Mouse (Mus musculus) megakaryocyte, embryonic 14.5 days (primary cell): ENCODE data around the gene Papola.

Source experiments
- FLI1 ChIP-seq: IDR thresholded peaks from 2 replicates; pipeline ENCODE4 v1.6.1; 2012; ENCODE audit warnings: low read length, inconsistent platforms, mixed read lengths
- GATA1 ChIP-seq: IDR thresholded peaks from 3 replicates; pipeline ENCODE4 v1.6.1; 2012; ENCODE audit warnings: mixed read lengths, low read length, inconsistent platforms, borderline replicate concordance

DNA sequence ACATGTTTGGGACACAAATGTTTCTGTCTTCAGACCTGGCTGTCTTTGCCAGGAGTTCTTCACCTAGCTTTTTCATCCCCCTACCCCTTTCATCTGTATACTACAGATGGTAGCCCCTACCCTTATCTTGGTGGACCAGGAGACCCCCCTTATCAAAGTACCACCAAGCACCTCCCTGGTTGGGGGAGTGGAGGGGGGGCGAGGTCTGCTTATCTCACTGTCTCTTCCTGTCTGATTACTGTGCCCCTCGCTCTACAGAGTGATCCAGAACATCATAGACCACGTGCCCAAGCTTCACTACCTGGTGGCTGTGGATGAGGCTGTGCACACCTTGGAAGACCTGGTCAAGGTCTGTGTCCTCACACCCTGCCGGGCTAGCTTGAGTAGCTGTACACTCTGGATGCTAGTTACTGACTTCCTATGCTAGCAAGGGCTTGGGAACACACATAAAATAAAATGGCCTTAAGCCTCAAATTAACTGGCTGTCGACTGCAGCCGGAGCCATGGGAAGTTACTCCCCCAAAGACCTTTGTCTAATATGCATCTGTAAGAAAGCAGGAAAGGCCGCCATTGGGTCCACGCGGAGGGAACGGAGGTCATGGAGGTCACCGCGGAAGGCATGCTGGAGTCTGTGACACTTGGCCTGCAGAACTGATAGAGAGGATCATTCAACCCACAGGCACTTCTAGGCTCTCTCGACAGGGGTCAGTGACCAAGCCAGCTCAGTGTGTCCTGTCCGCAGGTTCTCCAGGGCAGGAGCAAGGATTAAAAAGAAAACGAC lies 46.0 kb upstream of the Papola start:
- TF ChIP-seq FLI1 = no peak
- no peak for TF ChIP-seq GATA1
